Mouse (Mus musculus): ENCODE results near the gene Cyp4a10. TPM values are rescaled to one million over a fixed set of nuclear protein-coding genes. Genes with fewer than 3 reads are reported as not detected.
"Not testable (repeated sequence)": the region's sequence is repeated elsewhere in the genome, so short reads cannot be mapped to it uniquely, and the experiment has no call there.

Gene Cyp4a10
- polyA plus RNA-seq (2014; fragmentation: Nextera tagmentation; extraction: Ambion mirVana), result not detected in 2 replicates

GRCm38 (mm10) chr4:115518000-115518399 lies at the start of gene Cyp4a10:
Gene Cyp4a10, plus strand, starts transcription at chr4:115518264.
- not testable (repeated sequence) for DNase-seq (ENCODE audit: low spot score); ATAC-seq (ENCODE audit: insufficient read depth, low FRiP score, low TSS enrichment); H3K9me3 ChIP-seq (ENCODE audit: control insufficient read depth, low read length); H3K4me3 ChIP-seq (ENCODE audit: low read depth, low read length); H3K27me3 ChIP-seq (ENCODE audit: control insufficient read depth, insufficient read depth, low read length); H3K9ac ChIP-seq (ENCODE audit: low read length); H3K4me1 ChIP-seq (ENCODE audit: control insufficient read depth, insufficient read depth, low read length); H3K27ac ChIP-seq (ENCODE audit: low read depth, low read length); H3K36me3 ChIP-seq (ENCODE audit: control insufficient read depth, insufficient read depth, low read length); H3K4me2 ChIP-seq (ENCODE audit: low read depth)
- WGBS, result 83% methylated on average over 5 of the region's 5 CpGs

GRCm38 (mm10) chr4:115473585-115473984 lies 44.5 kb upstream of the Cyp4a10 start:
- not testable (repeated sequence) for H3K27ac ChIP-seq (ENCODE audit: low read depth, low read length); H3K4me1 ChIP-seq (ENCODE audit: control insufficient read depth, insufficient read depth, low read length); ATAC-seq (ENCODE audit: insufficient read depth, low FRiP score, low TSS enrichment); H3K36me3 ChIP-seq (ENCODE audit: control insufficient read depth, insufficient read depth, low read length); H3K4me2 ChIP-seq (ENCODE audit: low read depth); H3K4me3 ChIP-seq (ENCODE audit: low read depth, low read length); H3K9me3 ChIP-seq (ENCODE audit: control insufficient read depth, low read length); H3K27me3 ChIP-seq (ENCODE audit: control insufficient read depth, insufficient read depth, low read length); H3K9ac ChIP-seq (ENCODE audit: low read length); DNase-seq (ENCODE audit: low spot score)
- WGBS, result 79% methylated on average over 3 of the region's 3 CpGs

DNA sequence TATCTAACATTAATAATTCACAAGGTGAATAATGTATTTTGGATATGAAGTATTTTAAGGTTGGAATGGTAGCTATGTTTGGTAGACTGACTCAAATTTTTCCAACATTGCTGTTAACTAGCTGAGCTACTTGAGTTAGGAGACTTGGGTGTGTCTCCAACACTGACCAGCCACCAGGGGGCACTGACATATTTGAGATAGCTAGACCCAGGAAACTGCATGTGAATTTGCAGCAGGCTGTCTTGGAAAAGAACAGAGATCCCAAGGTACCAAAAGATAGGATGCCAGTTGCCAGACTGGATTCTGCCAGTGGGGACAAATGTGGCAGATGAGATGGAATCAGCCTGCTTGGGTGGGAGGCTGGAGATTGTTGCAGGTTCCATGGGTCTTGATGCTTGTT lies 42.0 kb upstream of the Cyp4a10 start:
- not testable (repeated sequence) for H3K9ac ChIP-seq (ENCODE audit: low read length); H3K4me2 ChIP-seq (ENCODE audit: low read depth); ATAC-seq (ENCODE audit: insufficient read depth, low FRiP score, low TSS enrichment); H3K27me3 ChIP-seq (ENCODE audit: control insufficient read depth, insufficient read depth, low read length); H3K36me3 ChIP-seq (ENCODE audit: control insufficient read depth, insufficient read depth, low read length); H3K4me1 ChIP-seq (ENCODE audit: control insufficient read depth, insufficient read depth, low read length); H3K27ac ChIP-seq (ENCODE audit: low read depth, low read length); DNase-seq (ENCODE audit: low spot score); H3K4me3 ChIP-seq (ENCODE audit: low read depth, low read length); H3K9me3 ChIP-seq (ENCODE audit: control insufficient read depth, low read length)

- no peak overlapping the region for H3K27ac ChIP-seq (ENCODE audit: low read depth, low read length)
- no peak overlapping the region for H3K4me3 ChIP-seq (ENCODE audit: low read depth, low read length)
- no peaks in the 10 kb centered on the region for H3K9me3 ChIP-seq (ENCODE audit: control insufficient read depth, low read length)
- no peaks in the 10 kb centered on the region for H3K36me3 ChIP-seq (ENCODE audit: control insufficient read depth, insufficient read depth, low read length)
- no peak for DNase-seq (ENCODE audit: low spot score)
- 83% methylated on average over 6 of the region's 6 CpGs for WGBS
- no peaks in the 10 kb centered on the region for H3K27me3 ChIP-seq (ENCODE audit: control insufficient read depth, insufficient read depth, low read length)
- no peaks in the 10 kb centered on the region for H3K4me1 ChIP-seq (ENCODE audit: control insufficient read depth, insufficient read depth, low read length)
- no peak overlapping the region for H3K9ac ChIP-seq (ENCODE audit: low read length)
- H3K4me2 ChIP-seq (ENCODE audit: low read depth), result no peak overlapping the region
- no peak for ATAC-seq (ENCODE audit: insufficient read depth, low FRiP score, low TSS enrichment)
Measured at GRCm38 (mm10) chr4:115481006-115481652, 36.9 kb upstream of the Cyp4a10 start.

DNA sequence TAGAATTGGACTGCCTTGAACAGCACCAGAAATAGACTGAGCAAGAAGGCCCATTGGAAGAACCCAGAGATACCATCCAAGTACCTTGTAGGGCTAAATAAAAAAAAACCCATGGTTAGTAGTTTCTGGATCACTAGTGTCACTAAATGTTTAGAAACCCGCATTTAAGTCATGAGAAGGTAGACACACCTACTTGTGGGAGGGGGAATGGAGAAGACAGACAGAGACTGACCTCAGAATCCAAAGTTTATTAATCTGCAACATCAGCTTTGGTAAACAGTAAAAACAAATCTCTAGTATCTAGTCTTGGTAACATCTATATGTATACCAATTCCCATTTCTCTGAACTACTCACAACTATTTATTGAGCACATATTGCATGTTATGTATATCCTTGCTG lies 22.1 kb upstream of the Cyp4a10 start, which contains the start of gene Cyp4a14:
Cyp4a14 (minus strand) TSS at position 142 of the 400 bp plus-strand sequence.
- WGBS, result 73% methylated on average over 1 of the region's 1 CpGs
- H3K27ac ChIP-seq (ENCODE audit: low read depth, low read length), result no peak within 1 kb of the TSS
- H3K4me2 ChIP-seq (ENCODE audit: low read depth), result no peak within 1 kb of the TSS
- H3K4me1 ChIP-seq (ENCODE audit: control insufficient read depth, insufficient read depth, low read length), result no peaks in the 10 kb centered on the region
- H3K36me3 ChIP-seq (ENCODE audit: control insufficient read depth, insufficient read depth, low read length), result no peaks in the 10 kb centered on the region
- H3K9me3 ChIP-seq (ENCODE audit: control insufficient read depth, low read length), result no peaks in the 10 kb centered on the region
- DNase-seq (ENCODE audit: low spot score) (no peak), ATAC-seq (ENCODE audit: insufficient read depth, low FRiP score, low TSS enrichment) (no peak)
- H3K9ac ChIP-seq (ENCODE audit: low read length), result no peak within 1 kb of the TSS
- no peak within 1 kb of the TSS for H3K4me3 ChIP-seq (ENCODE audit: low read depth, low read length)
- no peaks in the 10 kb centered on the region for H3K27me3 ChIP-seq (ENCODE audit: control insufficient read depth, insufficient read depth, low read length)

DNA sequence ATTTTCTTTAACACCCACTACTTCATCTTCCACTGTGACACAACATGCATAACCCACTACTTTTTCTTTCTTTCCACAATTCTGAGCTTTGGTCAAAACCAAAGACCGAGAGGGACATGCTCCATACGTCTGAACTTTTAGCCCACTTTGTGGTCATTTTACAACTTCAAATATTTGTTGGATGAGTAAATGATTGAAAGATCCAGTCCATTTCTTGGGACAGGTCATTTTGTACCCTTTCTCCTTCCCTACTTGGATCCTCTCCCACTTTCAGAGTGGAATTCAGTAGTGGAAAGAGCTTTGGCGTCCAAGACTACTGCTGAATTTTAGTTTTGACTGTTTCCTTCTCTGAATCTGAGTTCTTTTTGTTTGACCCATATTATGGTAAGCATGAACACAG lies 20.6 kb upstream of the Cyp4a10 start:
- no peak overlapping the region for H3K4me2 ChIP-seq (ENCODE audit: low read depth)
- H3K4me3 ChIP-seq (ENCODE audit: low read depth, low read length), result no peak overlapping the region
- DNase-seq (ENCODE audit: low spot score), result no peak
- H3K4me1 ChIP-seq (ENCODE audit: control insufficient read depth, insufficient read depth, low read length), result no peaks in the 10 kb centered on the region
- H3K27ac ChIP-seq (ENCODE audit: low read depth, low read length), result no peak overlapping the region
- WGBS, result 91% methylated on average over 3 of the region's 3 CpGs
- no peak overlapping the region for H3K9ac ChIP-seq (ENCODE audit: low read length)
- H3K36me3 ChIP-seq (ENCODE audit: control insufficient read depth, insufficient read depth, low read length), result no peaks in the 10 kb centered on the region
- no peaks in the 10 kb centered on the region for H3K27me3 ChIP-seq (ENCODE audit: control insufficient read depth, insufficient read depth, low read length)
- no peak for ATAC-seq (ENCODE audit: insufficient read depth, low FRiP score, low TSS enrichment)
- no peaks in the 10 kb centered on the region for H3K9me3 ChIP-seq (ENCODE audit: control insufficient read depth, low read length)

DNA sequence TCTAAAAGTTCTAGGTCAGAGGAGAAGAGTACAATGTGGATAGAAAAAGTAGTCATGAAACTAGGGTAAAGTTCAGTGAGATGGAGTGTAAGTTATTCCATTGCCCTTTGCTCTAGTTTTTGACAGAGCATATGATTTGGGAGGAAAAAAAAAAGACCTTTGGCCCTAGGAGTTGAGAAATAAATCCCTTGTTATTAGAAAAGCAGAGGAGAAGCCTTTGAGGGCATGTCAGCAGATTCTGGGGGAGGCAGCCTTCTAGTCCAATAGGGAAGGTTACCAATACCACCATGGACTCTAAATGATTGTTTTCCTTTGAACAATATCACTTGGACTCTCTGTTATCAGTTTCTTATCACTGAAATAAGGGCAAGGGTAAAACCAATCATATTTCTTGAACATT lies 4.1 kb upstream of the Cyp4a10 start:
- not testable (repeated sequence) for H3K9me3 ChIP-seq (ENCODE audit: control insufficient read depth, low read length); H3K4me2 ChIP-seq (ENCODE audit: low read depth); H3K4me1 ChIP-seq (ENCODE audit: control insufficient read depth, insufficient read depth, low read length); H3K27ac ChIP-seq (ENCODE audit: low read depth, low read length); ATAC-seq (ENCODE audit: insufficient read depth, low FRiP score, low TSS enrichment); H3K9ac ChIP-seq (ENCODE audit: low read length); DNase-seq (ENCODE audit: low spot score); H3K27me3 ChIP-seq (ENCODE audit: control insufficient read depth, insufficient read depth, low read length); H3K36me3 ChIP-seq (ENCODE audit: control insufficient read depth, insufficient read depth, low read length); H3K4me3 ChIP-seq (ENCODE audit: low read depth, low read length)

DNA sequence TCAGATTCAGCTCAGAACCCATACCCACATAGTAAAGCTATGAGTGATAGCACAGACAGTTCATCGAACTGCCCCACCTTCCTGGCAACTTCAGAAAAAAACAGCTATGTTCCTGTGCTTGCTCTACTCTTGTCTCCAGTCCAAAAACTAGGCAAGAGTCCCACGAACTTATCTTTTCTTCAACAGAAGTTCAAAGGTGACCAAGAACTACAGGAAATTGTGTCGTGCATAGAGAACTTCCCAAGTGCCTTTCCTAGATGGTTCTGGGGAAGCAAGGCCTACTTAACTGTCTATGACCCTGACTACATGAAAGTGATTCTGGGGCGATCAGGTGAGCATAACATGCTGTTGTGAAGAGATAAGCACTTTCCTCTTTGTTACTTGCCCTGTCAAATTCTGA lies 1.4 kb downstream of the Cyp4a10 start:
- Histone ChIP-seq H3K4me2 (ENCODE audit: low read depth) (no peak overlapping the region), H3K27me3 (ENCODE audit: control insufficient read depth, insufficient read depth, low read length) (no peaks in the 10 kb centered on the region), H3K36me3 (ENCODE audit: control insufficient read depth, insufficient read depth, low read length) (no peaks in the 10 kb centered on the region), H3K9ac (ENCODE audit: low read length) (no peak overlapping the region), H3K27ac (ENCODE audit: low read depth, low read length) (no peak overlapping the region), H3K4me3 (ENCODE audit: low read depth, low read length) (no peak overlapping the region), H3K9me3 (ENCODE audit: control insufficient read depth, low read length) (no peaks in the 10 kb centered on the region), H3K4me1 (ENCODE audit: control insufficient read depth, insufficient read depth, low read length) (no peaks in the 10 kb centered on the region)
- ATAC-seq (ENCODE audit: insufficient read depth, low FRiP score, low TSS enrichment) (no peak), DNase-seq (ENCODE audit: low spot score) (no peak)
- 80% methylated on average over 4 of the region's 4 CpGs for WGBS

GRCm38 (mm10) chr4:115521766-115522165 lies 3.7 kb downstream of the Cyp4a10 start:
- Histone ChIP-seq H3K27ac (ENCODE audit: low read depth, low read length) (no peak overlapping the region), H3K9me3 (ENCODE audit: control insufficient read depth, low read length) (no peaks in the 10 kb centered on the region), H3K4me2 (ENCODE audit: low read depth) (no peak overlapping the region), H3K36me3 (ENCODE audit: control insufficient read depth, insufficient read depth, low read length) (no peaks in the 10 kb centered on the region), H3K4me3 (ENCODE audit: low read depth, low read length) (no peak overlapping the region), H3K27me3 (ENCODE audit: control insufficient read depth, insufficient read depth, low read length) (no peaks in the 10 kb centered on the region), H3K9ac (ENCODE audit: low read length) (no peak overlapping the region), H3K4me1 (ENCODE audit: control insufficient read depth, insufficient read depth, low read length) (no peaks in the 10 kb centered on the region)
- no peak for DNase-seq (ENCODE audit: low spot score)
- no peak for ATAC-seq (ENCODE audit: insufficient read depth, low FRiP score, low TSS enrichment)
- WGBS, result 93% methylated on average over 2 of the region's 2 CpGs

All from neural tube, embryonic 11.5 days (tissue).